Mouse (Mus musculus): ENCODE measurements around the gene Mvb12b. TPM values are rescaled to one million over a fixed set of nuclear protein-coding genes. Genes with fewer than 3 reads are reported as not detected.

Gene Mvb12b
- polyA plus RNA-seq, 1 experiment from 2014 or later, result 60.2 TPM

GRCm38 (mm10) chr2:33734781-33735485, 152.8 kb downstream of the Mvb12b start:
- Histone ChIP-seq H3K36me3 (ENCODE audit: control insufficient read depth, insufficient read depth, low read length) (peaks cover 38% of the 10 kb centered on the region), H3K4me1 (ENCODE audit: control insufficient read depth, insufficient read depth, low read length) (0 out of 2 replicates have a peak, but pooled peaks cover 3% of the 10 kb centered on the region), H3K27me3 (ENCODE audit: control insufficient read depth, insufficient read depth, low read length) (no peaks in the 10 kb centered on the region), H3K4me3 (replicated peaks; ENCODE audit: low read depth, low read length) (no peak overlapping the region), H3K4me2 (ENCODE audit: low read length) (no peak overlapping the region), H3K9ac (replicated peaks; ENCODE audit: low read length) (no peak overlapping the region), H3K27ac (replicated peaks; ENCODE audit: low read depth, low read length) (no peak overlapping the region; the same call in 1 of the 2 replicates), H3K9me3 (ENCODE audit: control insufficient read depth, low read length) (no peaks in the 10 kb centered on the region)
- 42% methylated on average over 10 of the region's 10 CpGs for WGBS
- DNase-seq (peak; percentile 93), ATAC-seq (ENCODE audit: low FRiP score, low TSS enrichment) (0 out of 2 replicates have a peak, but pooled peaks have one; percentile 44)

GRCm38 (mm10) chr2:33729701-33730100, 158.0 kb downstream of the Mvb12b start:
- no peak for ATAC-seq (ENCODE audit: low FRiP score, low TSS enrichment)
- 40% methylated on average over 5 of the region's 5 CpGs for WGBS
- Histone ChIP-seq H3K27ac (replicated peaks; ENCODE audit: low read depth, low read length) (no peak overlapping the region), H3K36me3 (ENCODE audit: control insufficient read depth, insufficient read depth, low read length) (peaks cover 23% of the 10 kb centered on the region), H3K27me3 (ENCODE audit: control insufficient read depth, insufficient read depth, low read length) (no peaks in the 10 kb centered on the region), H3K4me3 (replicated peaks; ENCODE audit: low read depth, low read length) (no peak overlapping the region), H3K9ac (replicated peaks; ENCODE audit: low read length) (no peak overlapping the region), H3K4me1 (ENCODE audit: control insufficient read depth, insufficient read depth, low read length) (no peaks in the 10 kb centered on the region), H3K9me3 (ENCODE audit: control insufficient read depth, low read length) (no peaks in the 10 kb centered on the region), H3K4me2 (ENCODE audit: low read length) (no peak overlapping the region)
- DNase-seq, result no peak

GRCm38 (mm10) chr2:33727199-33727598, 160.5 kb downstream of the Mvb12b start:
- no peak overlapping the region for H3K27ac ChIP-seq (replicated peaks; ENCODE audit: low read depth, low read length)
- no peak overlapping the region for H3K4me3 ChIP-seq (replicated peaks; ENCODE audit: low read depth, low read length)
- H3K9ac ChIP-seq (replicated peaks; ENCODE audit: low read length), result no peak overlapping the region
- peaks cover 14% of the 10 kb centered on the region for H3K36me3 ChIP-seq (ENCODE audit: control insufficient read depth, insufficient read depth, low read length)
- no peak overlapping the region for H3K4me2 ChIP-seq (ENCODE audit: low read length)
- no peaks in the 10 kb centered on the region for H3K9me3 ChIP-seq (ENCODE audit: control insufficient read depth, low read length)
- ATAC-seq (ENCODE audit: low FRiP score, low TSS enrichment) (no peak), DNase-seq (no peak)
- H3K27me3 ChIP-seq (ENCODE audit: control insufficient read depth, insufficient read depth, low read length), result no peaks in the 10 kb centered on the region
- WGBS, result 83% methylated on average over 6 of the region's 6 CpGs
- H3K4me1 ChIP-seq (ENCODE audit: control insufficient read depth, insufficient read depth, low read length), result no peaks in the 10 kb centered on the region

- H3K4me1 ChIP-seq (ENCODE audit: control insufficient read depth, insufficient read depth, low read length), result peaks cover 34% of the 10 kb centered on the region
These were observed 167.3 kb downstream of the Mvb12b start for GRCm38 (mm10) chr2:33720380-33720898.

GRCm38 (mm10) chr2:33719339-33720066, 168.2 kb downstream of the Mvb12b start:
- ATAC-seq (ENCODE audit: low FRiP score, low TSS enrichment), result no peak
- no peak overlapping the region for H3K4me3 ChIP-seq (replicated peaks; ENCODE audit: low read depth, low read length)
- peaks cover 39% of the 10 kb centered on the region for H3K4me1 ChIP-seq (ENCODE audit: control insufficient read depth, insufficient read depth, low read length)
- WGBS, result 46% methylated on average over 12 of the region's 12 CpGs
- H3K27me3 ChIP-seq (ENCODE audit: control insufficient read depth, insufficient read depth, low read length), result peaks cover 5% of the 10 kb centered on the region; the same call in 1 of the 2 replicates
- H3K36me3 ChIP-seq (ENCODE audit: control insufficient read depth, insufficient read depth, low read length), result no peaks in the 10 kb centered on the region
- H3K9me3 ChIP-seq (ENCODE audit: control insufficient read depth, low read length), result no peaks in the 10 kb centered on the region
- H3K9ac ChIP-seq (replicated peaks; ENCODE audit: low read length), result no peak overlapping the region
- no peak overlapping the region for H3K27ac ChIP-seq (replicated peaks; ENCODE audit: low read depth, low read length)
- H3K4me2 ChIP-seq (ENCODE audit: low read length), result no peak overlapping the region
- peak; percentile 48 for DNase-seq

More at GRCm38 (mm10) chr2:33720380-33720898, 167.3 kb downstream of the Mvb12b start:
- 32% methylated on average over 9 of the region's 9 CpGs for WGBS
- DNase-seq (peak; percentile 76), ATAC-seq (ENCODE audit: low FRiP score, low TSS enrichment) (no peak)
- Histone ChIP-seq H3K27me3 (ENCODE audit: control insufficient read depth, insufficient read depth, low read length) (peaks cover 5% of the 10 kb centered on the region; the same call in 1 of the 2 replicates), H3K9me3 (ENCODE audit: control insufficient read depth, low read length) (no peaks in the 10 kb centered on the region), H3K27ac (replicated peaks; ENCODE audit: low read depth, low read length) (no peak overlapping the region), H3K36me3 (ENCODE audit: control insufficient read depth, insufficient read depth, low read length) (no peaks in the 10 kb centered on the region), H3K4me3 (replicated peaks; ENCODE audit: low read depth, low read length) (no peak overlapping the region), H3K4me2 (ENCODE audit: low read length) (no peak overlapping the region), H3K9ac (replicated peaks; ENCODE audit: low read length) (no peak overlapping the region)

- Histone ChIP-seq H3K4me1 (ENCODE audit: control insufficient read depth, insufficient read depth, low read length) (peaks cover 46% of the 10 kb centered on the region), H3K9me3 (ENCODE audit: control insufficient read depth, low read length) (no peaks in the 10 kb centered on the region), H3K36me3 (ENCODE audit: control insufficient read depth, insufficient read depth, low read length) (no peaks in the 10 kb centered on the region), H3K27me3 (ENCODE audit: control insufficient read depth, insufficient read depth, low read length) (peaks cover 5% of the 10 kb centered on the region; the same call in 1 of the 2 replicates), H3K9ac (replicated peaks; ENCODE audit: low read length) (no peak overlapping the region), H3K27ac (replicated peaks; ENCODE audit: low read depth, low read length) (no peak overlapping the region), H3K4me3 (replicated peaks; ENCODE audit: low read depth, low read length) (no peak overlapping the region), H3K4me2 (ENCODE audit: low read length) (no peak overlapping the region)
- DNase-seq, result no peak
- no peak for ATAC-seq (ENCODE audit: low FRiP score, low TSS enrichment)
- 67% methylated on average over 6 of the region's 6 CpGs for WGBS
These were observed 169.2 kb downstream of the Mvb12b start for GRCm38 (mm10) chr2:33718561-33718960.

GRCm38 (mm10) chr2:33717821-33718351, 169.9 kb downstream of the Mvb12b start:
- Histone ChIP-seq H3K36me3 (ENCODE audit: control insufficient read depth, insufficient read depth, low read length) (no peaks in the 10 kb centered on the region), H3K27me3 (ENCODE audit: control insufficient read depth, insufficient read depth, low read length) (peaks cover 5% of the 10 kb centered on the region; the same call in 1 of the 2 replicates), H3K9me3 (ENCODE audit: control insufficient read depth, low read length) (no peaks in the 10 kb centered on the region), H3K27ac (replicated peaks; ENCODE audit: low read depth, low read length) (no peak overlapping the region), H3K4me3 (replicated peaks; ENCODE audit: low read depth, low read length) (no peak overlapping the region), H3K4me2 (ENCODE audit: low read length) (peak overlapping the region; percentile 23), H3K4me1 (ENCODE audit: control insufficient read depth, insufficient read depth, low read length) (peaks cover 51% of the 10 kb centered on the region), H3K9ac (replicated peaks; ENCODE audit: low read length) (no peak overlapping the region)
- DNase-seq (peak; percentile 46), ATAC-seq (ENCODE audit: low FRiP score, low TSS enrichment) (no peak)
- 7% methylated on average over 21 of the region's 21 CpGs for WGBS

- no peak for ATAC-seq (ENCODE audit: low FRiP score, low TSS enrichment)
- H3K4me3 ChIP-seq (replicated peaks; ENCODE audit: low read depth, low read length), result no peak overlapping the region
- peaks cover 51% of the 10 kb centered on the region for H3K4me1 ChIP-seq (ENCODE audit: control insufficient read depth, insufficient read depth, low read length)
- H3K9ac ChIP-seq (replicated peaks; ENCODE audit: low read length), result no peak overlapping the region
- no peaks in the 10 kb centered on the region for H3K36me3 ChIP-seq (ENCODE audit: control insufficient read depth, insufficient read depth, low read length)
- peak overlapping the region; percentile 23 for H3K4me2 ChIP-seq (ENCODE audit: low read length)
- 40% methylated on average over 11 of the region's 11 CpGs for WGBS
- peaks cover 5% of the 10 kb centered on the region; the same call in 1 of the 2 replicates for H3K27me3 ChIP-seq (ENCODE audit: control insufficient read depth, insufficient read depth, low read length)
- DNase-seq, result no peak
- H3K9me3 ChIP-seq (ENCODE audit: control insufficient read depth, low read length), result no peaks in the 10 kb centered on the region
- no peak overlapping the region for H3K27ac ChIP-seq (replicated peaks; ENCODE audit: low read depth, low read length)
These were observed 170.4 kb downstream of the Mvb12b start for GRCm38 (mm10) chr2:33717378-33717777.
